Mouse (Mus musculus): Measurements from ENCODE around the gene Atp1a4.

Gene Atp1a4

DNA sequence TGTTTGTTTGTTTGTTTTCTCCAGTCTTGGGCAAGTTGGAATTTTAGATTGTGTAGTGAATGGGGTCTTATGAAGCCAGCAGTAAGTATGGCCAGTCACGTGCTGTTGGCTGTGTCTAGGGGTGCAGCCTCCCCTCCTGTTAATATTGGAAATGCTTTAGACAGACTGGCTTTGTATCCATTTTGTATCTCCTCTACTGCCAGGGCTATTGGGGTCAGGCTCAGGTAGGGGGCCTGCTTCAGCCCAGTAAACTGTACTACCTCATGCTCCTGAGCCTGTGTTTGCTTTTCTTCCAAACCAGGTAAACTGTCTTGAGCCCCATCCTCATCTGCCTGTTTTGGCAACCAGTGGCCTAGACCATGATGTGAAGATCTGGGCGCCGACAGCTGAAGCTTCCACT lies 66.0 kb downstream of the Atp1a4 start:
- no peak for DNase-seq

- no peak for DNase-seq
Measured at GRCm38 (mm10) chr1:172191578-172191977, 66.6 kb downstream of the Atp1a4 start.

DNA sequence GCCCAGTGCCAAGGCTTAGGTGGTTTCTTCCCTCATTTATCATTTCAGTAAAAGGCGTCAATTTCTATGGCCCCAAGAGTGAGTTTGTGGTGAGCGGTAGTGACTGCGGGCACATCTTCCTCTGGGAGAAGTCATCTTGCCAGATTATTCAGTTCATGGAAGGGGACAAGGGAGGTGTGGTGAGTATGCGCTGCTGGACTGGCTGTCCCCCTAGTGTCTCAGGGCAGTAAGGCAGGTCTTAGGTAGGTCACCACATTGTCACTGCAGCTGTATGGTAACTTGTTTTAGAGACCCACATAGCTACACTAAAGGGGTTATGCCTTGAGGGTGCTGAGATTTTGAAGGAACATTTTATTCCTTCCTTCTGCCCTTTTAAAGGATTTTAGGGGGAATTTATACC lies 69.3 kb downstream of the Atp1a4 start:
- DNase-seq: peak in 1 of 2 experiments; percentile 52

DNA sequence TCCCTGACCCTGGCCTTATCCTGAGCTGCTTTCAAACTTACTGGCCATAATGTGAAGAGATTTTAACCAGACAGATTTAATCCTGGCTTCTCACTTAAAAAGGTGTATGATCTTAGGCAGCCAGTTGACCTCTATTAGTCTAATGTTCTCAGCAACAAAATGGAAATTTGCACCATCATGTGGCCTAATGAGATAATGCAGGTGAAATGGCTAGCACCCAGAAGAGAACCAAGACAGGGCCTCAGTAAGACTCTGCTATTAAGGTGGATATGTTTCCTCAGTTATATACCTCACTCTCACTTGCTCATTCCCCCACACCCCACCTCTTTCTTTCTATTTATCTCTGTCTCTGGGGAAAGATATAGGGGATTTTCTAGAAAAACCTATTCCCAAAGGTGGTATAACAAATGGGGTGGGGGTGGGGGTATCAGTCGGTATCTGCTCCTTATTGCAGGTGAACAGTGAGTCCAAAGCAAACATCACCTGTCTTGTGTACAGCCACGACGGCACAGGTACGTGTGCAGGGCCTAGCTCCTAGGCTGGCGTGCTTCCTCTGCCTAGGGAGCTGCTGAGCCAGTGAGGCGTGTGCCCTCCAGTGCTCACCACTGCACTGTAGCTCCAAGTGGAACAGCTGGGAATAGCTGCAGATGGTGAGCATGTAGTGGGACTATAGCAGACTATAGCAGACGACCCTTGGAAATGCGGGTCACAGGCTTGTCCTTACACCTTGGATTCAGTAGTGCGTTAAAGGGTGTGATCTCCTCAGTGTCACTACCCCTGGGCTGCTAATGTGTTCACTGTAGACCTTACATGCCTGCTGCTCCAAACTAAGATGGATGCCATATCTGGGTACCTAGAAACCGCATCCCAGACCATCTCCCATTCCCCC lies 71.6 kb downstream of the Atp1a4 start:
- no peak for DNase-seq

DNA sequence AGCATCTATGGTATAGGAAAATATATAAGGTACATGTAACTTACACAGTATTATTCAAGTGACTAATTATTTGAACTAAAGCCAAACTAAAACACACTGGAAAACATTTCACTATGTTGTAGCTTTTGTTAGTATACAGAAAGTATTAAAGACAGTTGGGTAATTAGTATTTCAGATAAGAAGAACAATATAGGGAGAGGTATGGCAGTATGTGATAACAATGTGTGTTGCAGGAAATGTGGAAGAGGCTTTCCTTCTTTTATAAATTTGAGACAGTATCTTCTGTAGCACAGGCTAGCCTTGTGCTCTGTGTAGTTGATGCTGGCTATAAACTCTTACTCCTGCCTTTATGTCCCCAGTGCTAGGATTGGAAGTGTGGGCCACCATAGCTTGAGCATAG lies 74.3 kb downstream of the Atp1a4 start:
- DNase-seq: no peak

DNA sequence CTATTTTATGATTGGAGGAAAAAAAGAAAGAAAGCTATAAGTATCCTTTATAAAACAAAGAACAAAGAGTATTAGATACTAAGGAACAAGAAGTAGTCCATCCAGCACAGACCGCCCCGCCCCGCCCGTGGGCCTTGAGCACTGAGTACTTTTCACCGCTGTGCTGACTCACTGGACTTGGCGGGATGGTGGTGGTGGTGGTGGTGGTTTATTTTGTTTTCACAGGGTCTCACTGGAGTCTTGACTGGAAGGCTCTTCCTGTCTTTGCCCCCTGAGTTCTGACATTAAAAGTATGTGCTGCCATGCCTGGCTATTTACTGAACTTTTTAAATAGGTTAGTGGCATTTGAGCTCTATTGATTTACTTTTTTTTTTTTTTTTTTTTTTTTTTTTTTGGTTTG lies 75.2 kb downstream of the Atp1a4 start:
- DNase-seq: no peak

GRCm38 (mm10) chr1:172181777-172182176 lies 76.4 kb downstream of the Atp1a4 start:
- DNase-seq: no peak

GRCm38 (mm10) chr1:172180881-172181280 lies 77.3 kb downstream of the Atp1a4 start:
- DNase-seq: peak in 1 of 2 experiments; percentile 29

DNA sequence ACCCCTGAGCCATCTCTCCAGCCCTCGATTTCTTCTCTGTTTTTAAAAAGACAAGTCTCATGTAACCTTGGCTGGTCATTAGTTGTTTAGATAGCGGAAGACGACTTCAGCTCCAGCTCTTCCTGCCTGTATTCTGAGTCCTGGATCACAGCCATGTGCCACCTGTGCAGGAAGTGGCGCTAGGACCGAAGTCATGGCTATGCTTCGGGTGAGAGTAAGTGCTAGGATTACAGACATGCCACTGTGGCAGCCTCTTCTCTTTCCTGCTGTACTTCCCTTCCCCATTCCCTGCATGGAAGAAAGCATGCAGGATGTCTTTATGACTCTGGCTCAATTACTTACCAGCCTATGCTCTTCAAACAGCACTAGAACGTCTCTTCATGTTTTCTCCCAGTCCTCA lies 79.1 kb downstream of the Atp1a4 start:
- peak in 1 of 2 experiments; percentile 34 for DNase-seq

DNA sequence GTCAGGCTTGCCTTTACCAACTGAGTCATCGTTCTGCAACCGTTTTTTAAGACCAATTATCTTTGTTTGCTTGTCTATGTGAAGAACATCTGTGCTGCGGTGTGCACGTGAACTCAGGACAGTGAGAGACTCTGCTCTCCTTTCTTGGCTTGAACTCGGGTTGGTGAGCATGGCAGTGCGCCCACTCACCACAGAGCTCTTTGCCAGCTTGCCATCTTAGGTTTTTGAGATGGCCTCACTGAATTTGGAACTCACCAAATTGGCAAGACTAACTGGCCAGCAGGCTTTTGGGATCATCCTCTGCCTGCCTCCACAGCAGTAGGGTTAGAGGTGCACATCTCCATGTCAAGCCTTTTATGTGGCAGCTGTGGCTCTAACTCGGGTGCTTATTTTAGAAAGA lies 80.4 kb downstream of the Atp1a4 start:
- no peak for DNase-seq
